Mouse (Mus musculus) limb, embryonic 11.5 days (tissue): Measurements from ENCODE around the gene Prpf40b. TPM values are rescaled to one million over a fixed set of nuclear protein-coding genes. Genes with fewer than 3 reads are reported as not detected.
A peak's percentile ranks its signal among the peaks of the same experiment; 100 is the strongest.

Experiments used
- ATAC-seq: fragments of 200-750 bp; cut with Nextera tagmentation; 2 replicates; pipeline ENCODE4 v1.8.0; 2017; ENCODE audit warnings: low read depth; ENCODE audit not compliant: insufficient number of reproducible peaks, low FRiP score, low TSS enrichment
- DNase-seq: peaks from one replicate; pipeline ENCODE4 v3.0.0-alpha.2; 2015; ENCODE audit warnings: low spot score
- H3K27ac ChIP-seq: fragments of 300-500 bp; sonication (generic); replicated peaks from 2 replicates; pipeline ENCODE4 v1.5.1; 2014; ENCODE audit warnings: low read depth, mild to moderate bottlenecking, low read length
- H3K27me3 ChIP-seq: fragments of 300-500 bp; sonication (generic); 2 replicates; pipeline ENCODE4 v1.6.1; 2014; ENCODE audit warnings: mild to moderate bottlenecking, low read length, mixed read lengths; ENCODE audit not compliant: control insufficient read depth, insufficient read depth
- H3K36me3 ChIP-seq: fragments of 300-500 bp; sonication (generic); 2 replicates; pipeline ENCODE4 v1.6.1; 2014; ENCODE audit warnings: mild to moderate bottlenecking, low read length, moderate library complexity, mixed read lengths; ENCODE audit not compliant: control insufficient read depth, insufficient read depth
- H3K4me1 ChIP-seq: fragments of 300-500 bp; sonication (generic); 2 replicates; pipeline ENCODE4 v1.6.1; 2014; ENCODE audit warnings: low read length, mixed read lengths; ENCODE audit not compliant: control insufficient read depth, insufficient read depth
- H3K4me2 ChIP-seq: fragments of 300-500 bp; sonication (generic); 2 replicates; pipeline ENCODE4 v1.6.1; 2014; ENCODE audit warnings: low read depth, mild to moderate bottlenecking, moderate library complexity; ENCODE audit not compliant: severe bottlenecking
- H3K4me3 ChIP-seq: fragments of 300-500 bp; sonication (generic); 2 replicates; pipeline ENCODE4 v1.5.1; 2014; ENCODE audit warnings: low read depth, low read length
- H3K9ac ChIP-seq: fragments of 300-500 bp; sonication (generic); 2 replicates; pipeline ENCODE4 v1.6.1; 2014; ENCODE audit warnings: mild to moderate bottlenecking, low read length
- H3K9me3 ChIP-seq: fragments of 300-500 bp; sonication (generic); 2 replicates; pipeline ENCODE4 v1.6.1; 2016; ENCODE audit warnings: low read length; ENCODE audit not compliant: control insufficient read depth
- WGBS: fragments of 180-500 bp; shearing (Covaris S2); extraction: QIAGEN DNeasy Blood & Tissue Kit; methylation state at CpG from one replicate; pipeline ENCODE4 v1.1.7; 2014; 5-methylcytosine and 5-hydroxymethylcytosine counted together
- polyA plus RNA-seq: library from polyadenylated mRNA; unstranded; fragments of >200 nt; fragmentation: Nextera tagmentation; extraction: Ambion mirVana; gene quantifications from 2 replicates; pipeline ENCODE4 v1.2.1, GENCODE M21; 2014

The Prpf40b gene
- polyA plus RNA-seq, 1 experiment from 2014 or later, result 51.9 TPM

DNA sequence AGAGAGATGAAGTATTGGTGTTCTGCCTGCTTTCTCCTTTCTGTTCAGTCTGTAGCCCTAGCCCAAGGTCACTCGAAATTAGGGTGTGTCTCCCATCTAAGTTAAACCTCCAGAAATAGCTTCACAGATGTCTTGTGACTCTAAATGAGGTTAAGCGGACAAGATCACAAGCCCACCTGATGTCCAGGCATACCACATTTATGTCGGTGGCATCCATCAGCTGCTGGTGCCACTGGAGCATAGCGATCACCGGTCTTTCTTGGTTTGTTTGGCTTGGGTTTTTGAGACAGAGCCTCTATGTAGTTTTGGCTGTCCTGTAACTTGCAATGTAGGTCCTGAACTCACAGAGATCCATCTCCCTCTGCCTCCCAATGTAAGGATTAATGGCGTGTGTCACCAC lies 41.1 kb upstream of the Prpf40b start:
- H3K27me3 ChIP-seq, result no peaks in the 10 kb centered on the region
- H3K27ac ChIP-seq, result no peak overlapping the region
- H3K9ac ChIP-seq, result no peak overlapping the region
- DNase-seq (no peak), ATAC-seq (no peak)
- no peaks in the 10 kb centered on the region for H3K9me3 ChIP-seq
- H3K4me1 ChIP-seq, result 0 out of 2 replicates have a peak, but pooled peaks cover 3% of the 10 kb centered on the region
- 91% methylated on average over 6 of the region's 6 CpGs for WGBS
- no peak overlapping the region for H3K4me3 ChIP-seq
- H3K36me3 ChIP-seq, result no peaks in the 10 kb centered on the region
- no peak overlapping the region for H3K4me2 ChIP-seq

DNA sequence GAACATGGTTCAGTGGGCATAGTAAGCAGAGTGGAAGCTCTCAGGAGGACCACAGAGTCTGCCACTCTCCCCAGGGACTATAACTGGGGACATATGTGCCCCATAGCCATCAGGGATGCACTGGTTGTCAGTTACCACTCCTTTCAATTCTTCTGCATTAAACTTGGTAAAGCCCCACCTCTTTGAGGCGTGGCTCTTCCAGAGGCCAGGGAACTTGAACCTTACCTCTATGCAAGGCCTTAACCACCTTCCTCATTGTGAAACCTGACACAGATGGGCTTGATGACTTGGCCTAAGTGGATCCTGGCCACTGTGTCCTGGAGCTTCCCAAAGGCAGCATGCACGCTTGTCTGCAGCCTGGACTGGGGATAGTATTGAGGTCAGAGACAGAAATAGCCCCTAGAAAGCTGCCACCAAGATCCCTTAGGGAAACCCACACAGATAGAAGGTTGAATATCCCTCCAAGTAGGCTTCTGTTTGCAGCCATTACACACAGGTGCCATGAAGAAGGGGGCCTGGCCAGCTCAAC lies 40.3 kb upstream of the Prpf40b start:
- H3K4me3 ChIP-seq, result no peak overlapping the region
- DNase-seq (no peak), ATAC-seq (no peak)
- H3K9me3 ChIP-seq, result no peaks in the 10 kb centered on the region
- H3K4me2 ChIP-seq, result no peak overlapping the region
- no peaks in the 10 kb centered on the region for H3K36me3 ChIP-seq
- WGBS, result 85% methylated on average over 2 of the region's 2 CpGs
- H3K27ac ChIP-seq, result no peak overlapping the region
- no peaks in the 10 kb centered on the region for H3K27me3 ChIP-seq
- H3K4me1 ChIP-seq, result 0 out of 2 replicates have a peak, but pooled peaks cover 3% of the 10 kb centered on the region
- no peak overlapping the region for H3K9ac ChIP-seq

DNA sequence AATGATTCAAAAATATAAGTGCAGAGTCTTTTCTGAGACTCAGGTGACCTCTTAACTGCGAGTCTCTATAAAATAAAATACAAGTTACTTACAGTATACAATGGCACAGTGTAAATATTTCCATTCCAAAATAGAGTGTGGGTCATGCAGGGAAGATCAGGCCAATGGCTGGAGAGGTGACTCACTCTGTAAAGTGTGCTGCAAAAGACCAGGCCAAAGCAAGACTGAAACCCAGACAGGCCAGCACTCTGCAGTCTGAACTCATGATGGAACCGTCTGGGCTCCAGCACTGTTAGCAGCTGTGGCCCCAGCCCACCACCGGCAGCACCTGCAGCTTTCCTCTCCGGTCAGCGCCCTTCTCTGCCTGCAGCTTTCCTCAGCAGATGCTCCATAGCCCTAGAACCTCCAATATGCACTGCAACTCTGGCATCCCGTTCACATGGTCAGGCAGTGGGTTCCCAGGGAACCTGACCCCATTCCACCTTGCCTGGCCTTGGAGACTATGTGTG lies 39.6 kb upstream of the Prpf40b start:
- no peak overlapping the region for H3K27ac ChIP-seq
- H3K4me1 ChIP-seq, result 0 out of 2 replicates have a peak, but pooled peaks cover 3% of the 10 kb centered on the region
- H3K4me3 ChIP-seq, result no peak overlapping the region
- H3K9me3 ChIP-seq, result no peaks in the 10 kb centered on the region
- no peak overlapping the region for H3K9ac ChIP-seq
- H3K4me2 ChIP-seq, result no peak overlapping the region
- WGBS, result 87% methylated on average over 6 of the region's 6 CpGs
- no peak for ATAC-seq
- no peaks in the 10 kb centered on the region for H3K36me3 ChIP-seq
- no peaks in the 10 kb centered on the region for H3K27me3 ChIP-seq
- no peak for DNase-seq

DNA sequence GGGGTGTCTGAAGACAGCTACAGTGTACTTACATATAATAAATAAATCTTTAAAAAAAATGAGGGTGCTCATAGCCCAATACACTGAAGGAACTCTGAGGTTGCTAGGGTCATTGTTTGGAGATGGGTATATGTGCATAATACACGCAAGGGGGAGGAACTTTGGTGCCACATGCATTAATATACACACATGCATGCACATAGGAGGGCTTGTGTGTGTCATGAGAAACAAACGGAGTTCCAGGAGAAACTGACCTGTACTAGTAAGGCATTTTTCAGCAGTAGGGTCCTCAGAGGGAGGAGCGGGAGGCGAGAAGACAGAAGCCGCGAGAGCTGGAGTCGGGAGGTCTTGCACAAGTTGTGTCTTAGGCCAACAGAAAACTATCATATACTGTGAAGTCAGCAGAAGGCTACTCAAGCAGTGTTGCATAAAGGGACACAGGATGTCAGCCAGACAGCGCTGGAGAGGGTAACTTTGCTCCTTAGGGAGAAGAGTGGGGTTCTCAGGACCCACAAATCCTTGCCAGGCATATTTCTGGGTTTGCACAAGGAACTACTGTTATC lies 35.6 kb upstream of the Prpf40b start:
- no peaks in the 10 kb centered on the region for H3K4me1 ChIP-seq
- peak overlapping the region; percentile 17; the same call in 1 of the 2 replicates for H3K4me2 ChIP-seq
- no peak overlapping the region for H3K4me3 ChIP-seq
- H3K27ac ChIP-seq, result no peak overlapping the region
- H3K9me3 ChIP-seq, result no peaks in the 10 kb centered on the region
- no peak for ATAC-seq
- H3K36me3 ChIP-seq, result no peaks in the 10 kb centered on the region
- WGBS, result 67% methylated on average over 8 of the region's 8 CpGs
- H3K27me3 ChIP-seq, result no peaks in the 10 kb centered on the region
- no peak overlapping the region for H3K9ac ChIP-seq
- DNase-seq, result no peak

DNA sequence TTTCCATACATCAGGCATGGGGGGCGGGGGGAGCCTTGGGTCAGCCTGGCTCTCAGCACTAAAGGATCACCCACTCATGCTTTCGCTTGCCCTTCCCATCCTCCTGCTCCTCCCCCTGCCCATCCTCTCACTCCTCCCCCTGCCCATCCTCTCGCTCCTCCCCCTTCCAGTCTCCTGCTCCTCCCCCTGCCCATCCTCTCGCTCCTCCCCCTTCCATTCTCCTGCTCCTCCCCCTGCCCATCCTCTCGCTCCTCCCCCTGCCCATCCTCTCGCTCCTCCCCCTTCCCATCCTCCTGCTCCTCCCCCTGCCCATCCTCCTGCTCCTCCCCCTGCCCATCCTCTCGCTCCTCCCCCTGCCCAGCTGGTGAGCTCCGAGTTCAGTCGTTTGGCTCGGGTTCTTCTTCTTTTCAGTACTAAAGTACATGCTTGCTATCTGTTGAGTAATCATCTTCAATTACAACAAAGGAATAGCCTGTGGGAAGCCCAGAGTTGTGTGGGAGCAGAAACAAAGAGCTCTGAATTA lies 35.1 kb upstream of the Prpf40b start:
- Histone ChIP-seq H3K4me1 (no peaks in the 10 kb centered on the region), H3K4me2 (peak overlapping the region; percentile 17; the same call in 1 of the 2 replicates), H3K4me3 (no peak overlapping the region), H3K27me3 (no peaks in the 10 kb centered on the region), H3K9ac (no peak overlapping the region), H3K36me3 (no peaks in the 10 kb centered on the region), H3K9me3 (no peaks in the 10 kb centered on the region), H3K27ac (no peak overlapping the region)
- WGBS, result under 1% methylated on average over 8 of the region's 10 CpGs
- no peak for ATAC-seq
- DNase-seq, result peak; percentile 55

DNA sequence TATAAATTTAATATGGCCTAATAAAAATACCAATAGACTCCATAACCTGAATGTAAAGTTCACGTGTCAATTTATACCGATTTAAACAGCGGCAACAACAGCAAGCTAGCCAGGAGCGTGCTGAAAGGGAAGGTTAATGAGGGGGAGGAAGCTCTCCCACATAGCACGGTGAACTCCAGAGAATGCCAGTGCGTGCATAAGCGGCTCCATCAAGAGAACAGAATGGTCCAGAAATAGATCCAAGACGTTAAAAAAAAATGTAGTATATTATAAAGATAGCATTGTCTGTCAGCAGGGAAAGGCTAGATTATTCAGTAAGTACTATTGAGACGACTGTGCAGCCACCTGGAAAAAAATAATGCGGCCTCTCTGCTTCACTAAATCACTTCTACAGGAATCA lies 32.2 kb upstream of the Prpf40b start:
- 50% methylated on average over 10 of the region's 10 CpGs for WGBS
- H3K27ac ChIP-seq, result no peak overlapping the region
- no peak for DNase-seq

DNA sequence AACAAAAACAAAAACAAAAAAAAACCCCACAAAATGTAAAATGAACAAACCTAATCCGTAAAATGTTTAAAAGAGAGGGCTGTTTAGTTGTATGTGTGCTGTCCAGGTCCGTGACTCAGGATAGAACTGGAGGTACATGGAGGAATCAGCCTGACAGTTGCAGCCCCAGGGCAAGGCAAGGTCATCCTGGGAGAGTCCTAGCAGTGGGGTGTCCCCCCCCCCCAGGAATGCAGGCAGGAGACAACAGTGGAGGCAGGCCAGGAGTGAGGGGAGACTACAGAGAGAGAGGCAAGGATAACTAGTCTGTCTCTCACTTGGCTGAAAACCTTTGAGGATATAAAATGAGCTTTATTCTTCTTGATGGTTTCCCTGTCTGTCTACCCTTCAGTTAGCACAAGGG lies 30.5 kb upstream of the Prpf40b start:
- Histone ChIP-seq H3K4me1 (no peaks in the 10 kb centered on the region), H3K27ac (no peak overlapping the region), H3K9me3 (no peaks in the 10 kb centered on the region), H3K4me2 (no peak overlapping the region; the same call in 1 of the 2 replicates), H3K4me3 (no peak overlapping the region), H3K9ac (no peak overlapping the region; the same call in 1 of the 2 replicates), H3K27me3 (no peaks in the 10 kb centered on the region), H3K36me3 (no peaks in the 10 kb centered on the region)
- ATAC-seq, result no peak
- 72% methylated on average over 2 of the region's 2 CpGs for WGBS
- DNase-seq, result no peak

More for the DNA sequence above, 32.2 kb upstream of the Prpf40b start:
- Histone ChIP-seq H3K4me2 (no peak overlapping the region), H3K4me3 (no peak overlapping the region), H3K27me3 (no peaks in the 10 kb centered on the region), H3K9ac (no peak overlapping the region), H3K4me1 (no peaks in the 10 kb centered on the region), H3K9me3 (no peaks in the 10 kb centered on the region), H3K36me3 (no peaks in the 10 kb centered on the region)
- ATAC-seq, result no peak

DNA sequence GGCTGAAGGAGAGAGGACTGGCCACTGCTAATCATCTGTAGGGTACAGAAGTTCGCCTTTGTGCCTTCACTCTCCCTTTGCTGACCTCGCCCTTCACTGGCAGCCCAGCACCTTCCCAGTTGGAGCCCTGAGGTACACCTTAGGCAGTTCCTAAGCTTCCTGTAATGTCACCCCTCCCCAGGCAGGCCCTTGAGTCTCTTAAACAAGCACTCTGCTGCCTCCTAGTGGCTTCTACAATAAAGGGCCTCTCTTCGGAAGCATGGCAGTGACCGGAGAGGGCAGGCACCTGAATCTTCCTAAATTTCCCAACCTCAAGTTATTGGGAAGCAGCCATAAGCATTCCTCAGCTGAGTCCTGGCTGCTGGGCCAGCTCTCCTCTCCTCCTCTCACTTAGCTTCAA lies 29.2 kb upstream of the Prpf40b start:
- peak; percentile 81 for DNase-seq
- H3K36me3 ChIP-seq, result no peaks in the 10 kb centered on the region
- no peak overlapping the region for H3K27ac ChIP-seq
- H3K9me3 ChIP-seq, result no peaks in the 10 kb centered on the region
- H3K27me3 ChIP-seq, result no peaks in the 10 kb centered on the region
- no peak for ATAC-seq
- WGBS, result 23% methylated on average over 4 of the region's 4 CpGs
- no peaks in the 10 kb centered on the region for H3K4me1 ChIP-seq
- H3K9ac ChIP-seq, result no peak overlapping the region
- H3K4me2 ChIP-seq, result no peak overlapping the region
- no peak overlapping the region for H3K4me3 ChIP-seq
